Mouse (Mus musculus) stomach, postnatal 0 days (tissue): ENCODE results near the gene Nup107. TPM values are rescaled to one million over a fixed set of nuclear protein-coding genes. Genes with fewer than 3 reads are reported as not detected.

ENCODE experiments used
- ATAC-seq: fragments of 200-750 bp; cut with Nextera tagmentation; 2 replicates; pipeline ENCODE4 v1.8.0; 2017; ENCODE audit not compliant: low FRiP score, low TSS enrichment
- DNase-seq: peaks from one replicate; pipeline ENCODE4 v3.0.0-alpha.2; 2016; ENCODE audit warnings: low spot score
- H3K27ac ChIP-seq: fragments of 300-500 bp; sonication (generic); replicated peaks from 2 replicates; pipeline ENCODE4 v1.5.1; 2014; ENCODE audit warnings: mild to moderate bottlenecking, control low read depth
- H3K27me3 ChIP-seq: fragments of 300-500 bp; sonication (generic); 2 replicates; pipeline ENCODE4 v1.6.1; 2014; ENCODE audit warnings: low read length; ENCODE audit not compliant: control insufficient read depth, insufficient read depth
- H3K36me3 ChIP-seq: fragments of 300-500 bp; sonication (generic); 2 replicates; pipeline ENCODE4 v1.6.1; 2014; ENCODE audit warnings: low read length, mixed read lengths; ENCODE audit not compliant: control insufficient read depth, insufficient read depth
- H3K4me1 ChIP-seq: fragments of 300-500 bp; sonication (generic); replicated peaks from 2 replicates; pipeline ENCODE4 v1.6.1; 2014; ENCODE audit warnings: antibody characterized with exemption; ENCODE audit not compliant: control insufficient read depth, insufficient read depth
- H3K4me2 ChIP-seq: fragments of 300-500 bp; sonication (generic); replicated peaks from 2 replicates; pipeline ENCODE4 v1.6.1; 2014; ENCODE audit warnings: low read depth, mild to moderate bottlenecking, control low read depth, moderate library complexity
- H3K4me3 ChIP-seq: fragments of 300-500 bp; sonication (generic); 2 replicates; pipeline ENCODE4 v1.5.1; 2014; ENCODE audit warnings: low read depth, low read length, control low read depth
- H3K9ac ChIP-seq: fragments of 300-500 bp; sonication (generic); 2 replicates; pipeline ENCODE4 v1.6.1; 2014; ENCODE audit warnings: mild to moderate bottlenecking, low read length, control low read depth, mixed read lengths
- H3K9me3 ChIP-seq: fragments of 300-500 bp; sonication (generic); 2 replicates; pipeline ENCODE4 v1.6.1; 2016; ENCODE audit warnings: low read length; ENCODE audit not compliant: control insufficient read depth
- CTCF ChIP-seq: IDR thresholded peaks from 2 replicates; pipeline ENCODE4 v1.5.1; 2016; ENCODE audit warnings: antibody characterized with exemption, low read depth, mild to moderate bottlenecking, moderate library complexity
- EP300 ChIP-seq: optimal IDR thresholded peaks from 2 replicates; pipeline ENCODE3; 2016; ENCODE audit warnings: antibody characterized with exemption
- WGBS: fragments of 180-500 bp; shearing (Covaris S2); extraction: QIAGEN DNeasy Blood & Tissue Kit; methylation state at CpG from one replicate; pipeline ENCODE4 v1.1.7; 2014; 5-methylcytosine and 5-hydroxymethylcytosine counted together
- polyA plus RNA-seq: library from polyadenylated mRNA; unstranded; fragments of >200 nt; fragmentation: Nextera tagmentation; extraction: Ambion mirVana; gene quantifications from 2 replicates; pipeline ENCODE4 v1.2.1, GENCODE M21; 2015

Nup107 gene
- polyA plus RNA-seq, 1 experiment from 2014 or later, result 16.5 TPM

DNA sequence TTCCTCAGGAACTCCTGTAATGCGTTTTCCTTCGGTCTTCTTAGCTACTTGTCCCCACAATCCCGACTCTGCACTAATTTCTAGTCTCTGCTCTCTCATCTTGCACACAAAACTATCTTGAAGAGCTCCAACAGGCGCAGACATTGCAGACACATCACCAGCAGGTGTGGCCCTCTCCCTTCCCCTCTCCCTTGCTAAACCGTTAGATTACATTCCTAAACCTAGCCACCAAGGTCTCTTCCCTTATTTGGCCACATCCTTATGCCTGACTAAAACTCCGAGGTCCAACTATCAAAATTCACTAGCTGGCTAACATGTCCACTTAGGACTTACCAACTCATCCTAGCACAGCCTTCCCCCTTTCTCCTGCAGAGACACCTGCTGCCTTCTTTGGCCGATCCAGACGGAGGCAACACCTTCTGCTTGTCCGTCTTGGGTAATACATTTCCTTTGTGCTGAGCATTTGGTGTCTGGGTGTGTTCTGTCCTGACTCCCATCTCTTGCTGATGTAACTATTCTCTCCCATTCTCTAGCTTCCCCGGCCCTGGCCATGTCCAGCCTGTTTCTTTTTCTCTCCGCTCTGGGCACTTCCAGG is 1.0 kb upstream of the Nup107 start:
- DNase-seq (no peak), ATAC-seq (no peak)
- no peaks in the 10 kb centered on the region for H3K27me3 ChIP-seq
- H3K4me2 ChIP-seq, result peak overlapping the region; percentile 55; the same call in 1 of the 2 replicates
- no peak overlapping the region; the same call in 1 of the 2 replicates for H3K4me3 ChIP-seq
- H3K36me3 ChIP-seq, result no peaks in the 10 kb centered on the region
- no peak overlapping the region for H3K9ac ChIP-seq
- H3K4me1 ChIP-seq, result no peaks in the 10 kb centered on the region
- H3K27ac ChIP-seq, result peak overlapping the region; percentile 84
- WGBS, result 54% methylated on average over 11 of the region's 11 CpGs
- no peaks in the 10 kb centered on the region for H3K9me3 ChIP-seq
- TF ChIP-seq EP300, result no peak
- TF ChIP-seq CTCF, result peak; percentile 26; the same call in 1 of the 2 replicates

DNA sequence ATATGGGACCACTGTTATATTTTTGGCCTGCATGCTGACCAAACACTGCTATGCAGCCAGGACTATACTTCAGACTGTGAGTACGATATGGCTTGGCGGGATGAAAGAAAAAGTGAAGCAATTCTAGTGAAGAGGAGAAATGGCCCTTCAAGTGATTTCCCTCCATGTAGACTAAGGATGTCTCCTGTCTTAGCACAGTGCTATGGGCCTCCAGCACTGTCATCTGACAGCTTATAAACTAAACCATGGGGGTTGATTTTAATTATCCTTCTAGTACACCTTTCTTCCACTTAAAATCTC is 1.4 kb downstream of the Nup107 start:
- DNase-seq (no peak), ATAC-seq (no peak)
- 84% methylated on average over 2 of the region's 2 CpGs for WGBS
- H3K27ac ChIP-seq, result no peak overlapping the region
- no peaks in the 10 kb centered on the region for H3K36me3 ChIP-seq
- no peaks in the 10 kb centered on the region for H3K9me3 ChIP-seq
- no peaks in the 10 kb centered on the region for H3K27me3 ChIP-seq
- TF ChIP-seq CTCF (no peak), EP300 (no peak)
- no peak overlapping the region for H3K9ac ChIP-seq
- no peak overlapping the region for H3K4me2 ChIP-seq
- H3K4me3 ChIP-seq, result no peak overlapping the region
- H3K4me1 ChIP-seq, result no peaks in the 10 kb centered on the region

DNA sequence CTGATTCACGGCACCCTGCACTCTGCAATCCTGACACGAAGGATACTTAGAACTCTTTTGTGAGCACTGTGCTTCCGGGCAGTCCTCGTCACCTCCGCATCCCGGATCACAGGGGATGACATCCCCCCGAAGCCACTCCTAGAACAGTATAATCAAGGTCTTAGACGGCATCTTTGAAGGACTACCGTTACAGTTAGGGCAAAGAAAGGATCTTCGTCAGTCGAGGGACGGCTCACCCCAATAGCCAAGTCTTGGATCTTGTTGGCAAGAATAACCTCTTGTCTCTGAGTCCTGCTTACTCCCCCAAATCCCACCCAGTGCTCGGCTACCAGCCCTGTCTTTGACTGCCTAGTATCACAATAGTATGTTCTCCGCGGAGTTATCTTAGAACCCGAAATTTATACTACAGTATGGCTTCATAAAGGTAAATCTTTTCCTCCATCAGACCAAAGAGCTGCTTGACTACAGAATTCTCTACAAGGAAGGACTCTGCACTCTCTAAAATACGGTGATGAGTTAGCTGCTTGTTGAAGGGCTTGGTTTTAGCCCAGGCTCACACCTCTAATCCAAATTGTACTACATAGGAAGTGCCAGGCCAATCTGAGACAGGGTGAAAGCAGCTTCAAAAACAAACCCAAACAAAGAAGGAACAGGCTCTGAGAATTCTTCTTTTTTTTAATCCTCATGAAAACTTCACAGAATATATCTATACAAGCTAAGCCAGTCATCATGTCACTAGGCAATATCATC is 1.9 kb downstream of the Nup107 start:
- Histone ChIP-seq H3K9ac (no peak overlapping the region), H3K27me3 (no peaks in the 10 kb centered on the region), H3K4me1 (no peaks in the 10 kb centered on the region), H3K9me3 (no peaks in the 10 kb centered on the region), H3K27ac (no peak overlapping the region), H3K36me3 (no peaks in the 10 kb centered on the region), H3K4me2 (no peak overlapping the region), H3K4me3 (no peak overlapping the region)
- DNase-seq (no peak), ATAC-seq (no peak)
- 90% methylated on average over 17 of the region's 17 CpGs for WGBS
- TF ChIP-seq CTCF (no peak), EP300 (no peak)

DNA sequence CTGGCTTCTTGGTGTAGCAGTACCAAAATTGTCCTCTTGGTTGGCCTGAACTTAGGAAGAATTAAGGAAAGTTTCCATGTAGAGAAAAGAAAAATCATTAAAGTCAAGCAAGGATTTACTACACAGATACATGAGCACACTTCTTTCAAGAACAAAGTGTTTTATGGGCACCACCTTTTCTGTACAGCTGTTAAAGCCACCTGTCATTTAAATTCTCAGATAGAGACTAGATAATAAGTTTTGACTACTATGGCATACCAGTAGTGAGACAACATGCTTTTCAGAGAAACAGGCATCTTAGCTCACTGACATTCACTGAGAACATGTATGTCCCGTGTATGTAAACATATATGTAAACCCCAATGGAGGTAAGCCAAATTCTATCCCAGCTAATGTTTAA is 2.5 kb downstream of the Nup107 start:
- Histone ChIP-seq H3K36me3 (no peaks in the 10 kb centered on the region), H3K4me1 (no peaks in the 10 kb centered on the region), H3K9ac (no peak overlapping the region), H3K27me3 (no peaks in the 10 kb centered on the region), H3K4me3 (no peak overlapping the region), H3K4me2 (no peak overlapping the region), H3K9me3 (no peaks in the 10 kb centered on the region), H3K27ac (no peak overlapping the region)
- TF ChIP-seq EP300 (no peak), CTCF (no peak)
- DNase-seq (no peak), ATAC-seq (no peak)
- 66% methylated on average over 1 of the region's 1 CpGs for WGBS

DNA sequence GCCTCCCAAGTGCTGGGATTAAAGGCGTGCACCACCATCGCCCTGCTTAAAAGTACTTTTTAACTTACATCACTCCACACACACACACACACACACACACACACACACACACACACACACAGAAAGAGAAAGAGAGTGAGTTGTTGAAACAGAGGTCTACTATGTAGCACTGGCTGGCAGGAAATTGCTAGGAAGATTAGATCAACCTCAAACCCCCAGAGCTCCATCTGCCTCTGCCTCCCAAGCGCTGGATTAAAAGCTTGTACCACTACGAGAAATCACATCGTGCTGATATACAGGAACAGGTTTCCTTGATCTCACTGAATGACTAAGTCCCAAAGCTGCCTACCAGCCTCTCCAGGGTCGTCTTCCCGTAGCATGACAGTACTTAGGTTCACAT is 7.9 kb downstream of the Nup107 start:
- no peak for ATAC-seq

DNA sequence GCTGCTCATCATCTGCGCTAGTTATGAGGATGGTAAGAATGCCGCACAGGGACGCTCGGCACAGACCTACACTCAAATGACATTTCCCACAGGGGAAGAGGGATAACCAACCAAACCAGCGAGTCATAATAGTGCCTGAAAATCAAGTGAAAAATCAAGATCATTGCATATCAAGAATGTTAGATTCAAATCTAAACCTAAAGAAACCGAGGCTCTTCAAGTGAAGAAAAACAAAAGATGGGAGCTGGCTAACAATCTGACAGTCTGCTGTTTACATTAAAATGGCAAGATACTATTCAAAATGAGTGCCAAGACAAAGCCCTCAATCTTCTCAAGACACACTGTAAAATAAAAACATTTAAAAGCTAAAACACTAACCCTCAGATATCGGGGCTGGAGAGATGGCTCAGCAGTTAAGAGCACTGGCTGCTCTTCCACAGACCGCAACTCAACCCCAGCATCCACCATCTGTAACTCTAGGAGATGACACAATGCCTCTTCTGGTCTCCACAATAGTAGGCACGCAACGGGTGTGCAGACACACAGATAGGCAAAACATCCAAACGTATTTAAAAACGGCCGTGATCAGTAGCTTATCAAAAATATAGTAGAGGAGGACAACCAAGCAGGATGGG is 8.6 kb downstream of the Nup107 start:
- TF ChIP-seq EP300 (no peak), CTCF (no peak)
- H3K27me3 ChIP-seq, result no peaks in the 10 kb centered on the region
- WGBS, result 95% methylated on average over 13 of the region's 13 CpGs
- no peaks in the 10 kb centered on the region for H3K4me1 ChIP-seq
- no peaks in the 10 kb centered on the region for H3K9me3 ChIP-seq
- H3K9ac ChIP-seq, result no peak overlapping the region
- ATAC-seq (no peak), DNase-seq (no peak)
- H3K4me3 ChIP-seq, result no peak overlapping the region
- H3K27ac ChIP-seq, result no peak overlapping the region
- peaks cover 10% of the 10 kb centered on the region; the same call in 1 of the 2 replicates for H3K36me3 ChIP-seq
- no peak overlapping the region for H3K4me2 ChIP-seq

More for the DNA sequence above, 7.9 kb downstream of the Nup107 start:
- TF ChIP-seq CTCF, result no peak
- TF ChIP-seq EP300, result no peak
- no peaks in the 10 kb centered on the region for H3K9me3 ChIP-seq
- peaks cover 10% of the 10 kb centered on the region; the same call in 1 of the 2 replicates for H3K36me3 ChIP-seq
- H3K4me2 ChIP-seq, result no peak overlapping the region
- no peaks in the 10 kb centered on the region for H3K27me3 ChIP-seq
- H3K9ac ChIP-seq, result no peak overlapping the region
- DNase-seq, result no peak
- H3K4me3 ChIP-seq, result no peak overlapping the region
- H3K4me1 ChIP-seq, result no peaks in the 10 kb centered on the region
- H3K27ac ChIP-seq, result no peak overlapping the region
- 91% methylated on average over 7 of the region's 7 CpGs for WGBS
